Mouse (Mus musculus): ENCODE results near the gene Olfr1192-ps1.
"Not testable (repeated sequence)": the region's sequence is repeated elsewhere in the genome, so short reads cannot be mapped to it uniquely, and the experiment has no call there.

Gene Olfr1192-ps1

GRCm38 (mm10) chr2:88648209-88648608 lies at the start of gene Olfr1192-ps1:
Gene Olfr1192-ps1, plus strand, starts transcription at chr2:88648509.
- no peak for DNase-seq (ENCODE audit: low read depth, low spot score)
- H3K27me3 ChIP-seq (ENCODE audit: control insufficient read depth, insufficient read depth, low read length, poor library complexity, severe bottlenecking) = no peaks in the 10 kb centered on the region
- no peaks in the 10 kb centered on the region for H3K36me3 ChIP-seq (ENCODE audit: control insufficient read depth, insufficient read depth, low read length, poor library complexity, severe bottlenecking)

GRCm38 (mm10) chr2:88640242-88640641 lies 8.1 kb upstream of the Olfr1192-ps1 start, which contains the start of gene Olfr1191-ps1:
Gene Olfr1191-ps1, plus strand, starts transcription at chr2:88640542.
- H3K36me3 ChIP-seq (ENCODE audit: control insufficient read depth, insufficient read depth, low read length, poor library complexity, severe bottlenecking); H3K27me3 ChIP-seq (ENCODE audit: control insufficient read depth, insufficient read depth, low read length, poor library complexity, severe bottlenecking); DNase-seq (ENCODE audit: low read depth, low spot score): not testable (repeated sequence)

GRCm38 (mm10) chr2:88675328-88675727 lies 27.0 kb downstream of the Olfr1192-ps1 start, which contains the start of gene Olfr1193:
Gene Olfr1193, plus strand, starts transcription at chr2:88675628.
- not testable (repeated sequence) for DNase-seq (ENCODE audit: low read depth, low spot score); H3K27me3 ChIP-seq (ENCODE audit: control insufficient read depth, insufficient read depth, low read length, poor library complexity, severe bottlenecking); H3K36me3 ChIP-seq (ENCODE audit: control insufficient read depth, insufficient read depth, low read length, poor library complexity, severe bottlenecking)

- no peaks in the 10 kb centered on the region for H3K36me3 ChIP-seq (ENCODE audit: control insufficient read depth, insufficient read depth, low read length, poor library complexity, severe bottlenecking)
- H3K27me3 ChIP-seq (ENCODE audit: control insufficient read depth, insufficient read depth, low read length, poor library complexity, severe bottlenecking) = no peaks in the 10 kb centered on the region
- no peak for DNase-seq (ENCODE audit: low read depth, low spot score)
Measured at GRCm38 (mm10) chr2:88689087-88689486, 40.8 kb downstream of the Olfr1192-ps1 start, which contains the start of gene Olfr1195. Gene Olfr1195, minus strand, starts transcription at chr2:88689187.

GRCm38 (mm10) chr2:88704497-88704896 lies 56.2 kb downstream of the Olfr1192-ps1 start, which contains the start of gene Olfr1196:
Gene Olfr1196, minus strand, starts transcription at chr2:88704597.
- H3K27me3 ChIP-seq (ENCODE audit: control insufficient read depth, insufficient read depth, low read length, poor library complexity, severe bottlenecking) = no peaks in the 10 kb centered on the region
- no peaks in the 10 kb centered on the region for H3K36me3 ChIP-seq (ENCODE audit: control insufficient read depth, insufficient read depth, low read length, poor library complexity, severe bottlenecking)
- no peak for DNase-seq (ENCODE audit: low read depth, low spot score)

Data from splenic B cell, adult 2 months (primary cell).